Mouse (Mus musculus) midbrain, postnatal 0 days (tissue): ENCODE measurements at regions not wholly inside any gene's neighbourhood (a gene's known extent, or its start where the extent isn't known, plus 50 kb on each side); places are given as distances from the start of the nearest gene placed in this dataset.

ENCODE experiments used
- ATAC-seq: fragments of 200-750 bp; cut with Nextera tagmentation; 2 replicates; pipeline ENCODE4 v1.8.0; 2017; ENCODE audit warnings: moderate number of reproducible peaks, mild to moderate bottlenecking, moderate TSS enrichment, moderate library complexity; ENCODE audit not compliant: low FRiP score
- DNase-seq: peaks from one replicate; pipeline ENCODE4 v3.0.0-alpha.2; 2015; ENCODE audit warnings: low spot score
- H3K27ac ChIP-seq: fragments of 300-500 bp; sonication (generic); 2 replicates; pipeline ENCODE4 v1.5.1; 2014; ENCODE audit warnings: low read depth, mild to moderate bottlenecking, low read length, mixed read lengths
- H3K27me3 ChIP-seq: fragments of 300-500 bp; sonication (generic); 2 replicates; pipeline ENCODE4 v1.6.1; 2014; ENCODE audit warnings: low read length, control low read depth, mixed read lengths; ENCODE audit not compliant: insufficient read depth
- H3K36me3 ChIP-seq: fragments of 300-500 bp; sonication (generic); 2 replicates; pipeline ENCODE4 v1.6.1; 2014; ENCODE audit warnings: low read length, control low read depth, mixed read lengths; ENCODE audit not compliant: insufficient read depth
- H3K4me1 ChIP-seq: fragments of 300-500 bp; sonication (generic); 2 replicates; pipeline ENCODE4 v1.6.1; 2014; ENCODE audit warnings: mild to moderate bottlenecking, control low read depth, antibody characterized with exemption, low read length, mixed read lengths; ENCODE audit not compliant: insufficient read depth
- H3K4me2 ChIP-seq: fragments of 300-500 bp; sonication (generic); 2 replicates; pipeline ENCODE4 v1.6.1; 2014; ENCODE audit warnings: low read depth, mild to moderate bottlenecking, low read length, mixed read lengths; ENCODE audit not compliant: poor library complexity, severe bottlenecking
- H3K4me3 ChIP-seq: fragments of 300-500 bp; sonication (generic); 2 replicates; pipeline ENCODE4 v1.5.1; 2014; ENCODE audit warnings: low read depth, mild to moderate bottlenecking, low read length, moderate library complexity
- H3K9ac ChIP-seq: fragments of 300-500 bp; sonication (generic); replicated peaks from 2 replicates; pipeline ENCODE4 v1.6.1; 2014; ENCODE audit warnings: mild to moderate bottlenecking, low read length, moderate library complexity, mixed read lengths; ENCODE audit not compliant: poor library complexity, severe bottlenecking
- H3K9me3 ChIP-seq: fragments of 300-500 bp; sonication (generic); 2 replicates; pipeline ENCODE4 v1.6.1; 2016; ENCODE audit warnings: low read length, control low read depth
- CTCF ChIP-seq: IDR thresholded peaks from 2 replicates; pipeline ENCODE4 v1.5.1; 2016; ENCODE audit warnings: antibody characterized with exemption, mild to moderate bottlenecking
- WGBS: fragments of 180-500 bp; shearing (Covaris S2); extraction: QIAGEN DNeasy Blood & Tissue Kit; methylation state at CpG from one replicate; pipeline ENCODE4 v1.1.7; 2014; 5-methylcytosine and 5-hydroxymethylcytosine counted together

DNA sequence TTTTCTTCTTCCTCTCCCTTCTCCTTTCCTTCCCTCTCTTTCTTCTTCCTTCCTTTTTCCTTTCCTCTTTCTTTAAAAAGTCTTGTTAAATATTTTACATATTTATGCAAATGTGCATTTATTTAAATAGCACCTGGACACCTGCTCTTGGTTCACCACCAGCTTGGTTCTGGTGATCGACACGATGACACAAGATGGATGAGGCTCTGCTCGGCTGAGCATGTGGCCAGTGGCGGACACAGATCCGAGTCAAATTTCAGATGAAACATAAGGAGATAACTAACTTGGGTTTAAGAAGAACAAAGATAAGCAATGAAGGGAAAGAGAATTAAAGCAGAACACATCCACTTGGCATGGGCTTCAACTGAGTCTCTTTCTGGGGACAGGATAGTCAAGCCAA, 1339.7 kb upstream of the A1bg start:
- 96% methylated on average over 5 of the region's 5 CpGs for WGBS
- no peaks in the 10 kb centered on the region for H3K9me3 ChIP-seq
- no peaks in the 10 kb centered on the region for H3K36me3 ChIP-seq
- H3K4me3 ChIP-seq = no peak overlapping the region
- DNase-seq (no peak), ATAC-seq (no peak)
- TF ChIP-seq CTCF = no peak
- H3K27me3 ChIP-seq = no peaks in the 10 kb centered on the region
- H3K4me2 ChIP-seq = no peak overlapping the region
- no peaks in the 10 kb centered on the region for H3K4me1 ChIP-seq
- H3K27ac ChIP-seq = no peak overlapping the region
- no peak overlapping the region for H3K9ac ChIP-seq

DNA sequence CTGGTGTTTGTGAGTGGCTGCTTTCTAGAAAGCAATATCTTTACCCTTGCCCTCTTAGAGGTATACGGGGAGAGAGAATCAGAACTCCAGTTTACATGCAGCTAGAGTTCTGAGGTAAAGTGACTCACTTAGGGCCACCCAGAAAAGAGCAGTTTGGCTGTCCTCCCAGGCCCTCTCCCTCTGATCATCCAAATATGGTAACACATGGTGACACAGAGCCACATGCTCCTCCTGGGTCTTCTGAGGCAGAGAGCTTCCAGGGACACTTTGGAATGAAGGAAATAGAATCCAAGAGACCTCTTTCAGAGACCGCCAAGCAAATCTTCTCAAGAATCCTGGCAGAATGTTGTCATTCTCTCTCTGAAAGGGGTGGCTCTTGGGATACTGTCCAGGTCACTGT, 1338.7 kb upstream of the A1bg start:
- TF ChIP-seq CTCF = no peak
- H3K9ac ChIP-seq = no peak overlapping the region
- H3K4me1 ChIP-seq = no peaks in the 10 kb centered on the region
- no peak overlapping the region for H3K4me3 ChIP-seq
- DNase-seq (no peak), ATAC-seq (no peak)
- H3K27ac ChIP-seq = no peak overlapping the region
- H3K9me3 ChIP-seq = no peaks in the 10 kb centered on the region
- no peak overlapping the region for H3K4me2 ChIP-seq
- H3K36me3 ChIP-seq = no peaks in the 10 kb centered on the region
- 89% methylated on average over 2 of the region's 2 CpGs for WGBS
- no peaks in the 10 kb centered on the region for H3K27me3 ChIP-seq

DNA sequence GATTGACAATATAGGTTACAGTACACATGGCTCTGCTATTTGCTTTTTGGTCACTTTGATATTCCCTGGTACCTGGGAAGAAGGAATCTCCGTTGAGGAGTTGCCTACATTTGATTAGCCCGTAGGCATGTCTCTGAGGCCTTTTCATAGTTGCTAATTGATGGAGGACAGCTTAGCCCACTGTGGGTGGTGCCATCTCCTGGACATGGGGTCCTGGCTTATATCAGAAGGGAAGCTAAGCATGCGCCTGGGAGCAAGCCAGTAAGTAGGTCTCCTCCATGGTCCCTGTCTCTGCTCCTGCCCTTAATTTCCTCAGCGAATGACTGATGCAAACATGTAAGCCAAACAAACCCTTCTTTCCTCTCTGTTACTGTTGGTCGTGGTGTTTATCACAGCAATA, 1335.8 kb upstream of the A1bg start:
- no peak for DNase-seq
- no peak overlapping the region for H3K9ac ChIP-seq
- no peak for TF ChIP-seq CTCF
- no peak overlapping the region for H3K4me2 ChIP-seq
- no peaks in the 10 kb centered on the region for H3K9me3 ChIP-seq
- ATAC-seq = no peak
- WGBS = 77% methylated on average over 5 of the region's 5 CpGs
- no peak overlapping the region for H3K27ac ChIP-seq
- no peaks in the 10 kb centered on the region for H3K4me1 ChIP-seq
- no peaks in the 10 kb centered on the region for H3K27me3 ChIP-seq
- no peaks in the 10 kb centered on the region for H3K36me3 ChIP-seq
- H3K4me3 ChIP-seq = no peak overlapping the region

DNA sequence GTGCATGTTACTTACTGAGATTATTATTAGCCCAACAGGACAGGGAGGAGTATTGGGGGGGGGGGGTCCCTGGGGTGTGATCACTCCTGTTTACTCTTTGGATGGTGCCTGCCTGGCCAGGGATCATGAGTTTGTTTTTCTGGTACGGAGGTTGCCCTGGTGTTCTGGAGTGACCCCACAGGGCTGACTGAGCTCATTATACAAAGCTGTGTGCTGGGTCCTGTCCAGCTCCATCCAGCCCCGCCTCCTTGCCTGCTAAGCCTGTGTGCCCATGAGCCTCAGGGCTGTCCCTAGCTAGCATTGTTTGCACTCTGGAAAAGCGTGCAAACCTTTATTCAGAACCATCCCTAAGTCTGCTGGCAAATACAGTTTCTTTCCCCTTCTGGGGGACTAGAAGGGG, 1335.1 kb upstream of the A1bg start:
- Histone ChIP-seq H3K27me3 (no peaks in the 10 kb centered on the region), H3K36me3 (no peaks in the 10 kb centered on the region), H3K4me3 (no peak overlapping the region), H3K4me2 (no peak overlapping the region), H3K9ac (no peak overlapping the region), H3K9me3 (no peaks in the 10 kb centered on the region), H3K27ac (no peak overlapping the region), H3K4me1 (no peaks in the 10 kb centered on the region)
- ATAC-seq (peak; percentile 65; the same call in 1 of the 2 replicates), DNase-seq (peak; percentile 69)
- TF ChIP-seq CTCF = no peak
- WGBS = 19% methylated on average over 3 of the region's 3 CpGs

DNA sequence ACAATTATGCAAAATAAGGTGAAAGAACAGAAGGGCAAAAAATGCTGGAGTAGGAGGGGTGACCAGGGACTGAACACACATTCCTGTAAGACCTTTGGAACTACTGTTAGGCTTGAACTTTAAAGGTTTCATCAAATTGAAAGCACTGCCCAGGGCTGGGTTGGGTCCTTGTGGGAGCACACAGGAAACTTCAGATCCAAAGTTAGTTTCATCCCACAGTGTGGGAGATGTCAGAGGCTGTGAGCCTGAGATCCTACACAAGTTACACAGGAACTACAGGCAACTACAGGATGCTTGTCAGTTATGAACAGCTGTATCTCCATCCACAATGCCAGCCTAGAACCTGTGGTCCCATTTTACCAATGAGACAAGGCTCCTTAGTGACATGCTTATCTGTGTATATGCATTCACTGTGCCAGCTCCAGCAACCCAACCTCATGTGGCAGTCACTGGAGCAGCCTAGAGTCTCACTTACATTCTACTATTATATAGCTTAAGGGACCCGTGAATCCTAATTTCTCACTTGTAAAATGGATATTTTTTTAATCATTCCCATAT, 1334.4 kb upstream of the A1bg start:
- Histone ChIP-seq H3K9ac (no peak overlapping the region), H3K4me2 (no peak overlapping the region), H3K4me3 (no peak overlapping the region), H3K27me3 (no peaks in the 10 kb centered on the region), H3K27ac (no peak overlapping the region), H3K4me1 (no peaks in the 10 kb centered on the region), H3K9me3 (no peaks in the 10 kb centered on the region), H3K36me3 (no peaks in the 10 kb centered on the region)
- ATAC-seq (no peak), DNase-seq (no peak)
- whole genome bisulfite sequencing = 90% methylated on average over 1 of the region's 1 CpGs
- TF ChIP-seq CTCF = no peak

DNA sequence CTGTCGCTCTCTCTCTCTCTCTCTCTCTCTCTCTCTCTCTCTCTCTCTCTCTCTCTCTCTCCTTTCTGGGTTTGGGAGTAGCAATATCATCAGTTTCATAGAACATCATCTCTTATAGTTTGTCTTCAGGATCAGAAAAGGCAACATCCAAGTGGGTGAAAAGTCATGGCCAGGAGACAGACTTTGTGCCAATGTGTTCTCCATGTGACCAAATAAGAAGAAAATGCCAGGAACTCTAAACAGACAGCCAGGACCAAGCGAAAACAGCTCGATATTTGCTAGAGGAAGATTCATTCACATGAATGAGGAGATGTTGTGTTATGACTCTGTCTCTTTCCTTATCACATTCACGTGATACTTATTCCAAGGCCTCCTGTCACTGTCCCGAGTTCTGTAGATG, 1332.8 kb upstream of the A1bg start:
- Histone ChIP-seq H3K36me3 (no peaks in the 10 kb centered on the region), H3K4me3 (no peak overlapping the region), H3K9ac (no peak overlapping the region), H3K27me3 (no peaks in the 10 kb centered on the region), H3K4me1 (no peaks in the 10 kb centered on the region), H3K4me2 (no peak overlapping the region), H3K9me3 (no peaks in the 10 kb centered on the region), H3K27ac (no peak overlapping the region)
- no peak for ATAC-seq
- WGBS = 86% methylated on average over 5 of the region's 5 CpGs
- no peak for DNase-seq
- TF ChIP-seq CTCF = no peak
